ENCODE assay signal across 8 mouse cellular contexts in the genomic region with DNA sequence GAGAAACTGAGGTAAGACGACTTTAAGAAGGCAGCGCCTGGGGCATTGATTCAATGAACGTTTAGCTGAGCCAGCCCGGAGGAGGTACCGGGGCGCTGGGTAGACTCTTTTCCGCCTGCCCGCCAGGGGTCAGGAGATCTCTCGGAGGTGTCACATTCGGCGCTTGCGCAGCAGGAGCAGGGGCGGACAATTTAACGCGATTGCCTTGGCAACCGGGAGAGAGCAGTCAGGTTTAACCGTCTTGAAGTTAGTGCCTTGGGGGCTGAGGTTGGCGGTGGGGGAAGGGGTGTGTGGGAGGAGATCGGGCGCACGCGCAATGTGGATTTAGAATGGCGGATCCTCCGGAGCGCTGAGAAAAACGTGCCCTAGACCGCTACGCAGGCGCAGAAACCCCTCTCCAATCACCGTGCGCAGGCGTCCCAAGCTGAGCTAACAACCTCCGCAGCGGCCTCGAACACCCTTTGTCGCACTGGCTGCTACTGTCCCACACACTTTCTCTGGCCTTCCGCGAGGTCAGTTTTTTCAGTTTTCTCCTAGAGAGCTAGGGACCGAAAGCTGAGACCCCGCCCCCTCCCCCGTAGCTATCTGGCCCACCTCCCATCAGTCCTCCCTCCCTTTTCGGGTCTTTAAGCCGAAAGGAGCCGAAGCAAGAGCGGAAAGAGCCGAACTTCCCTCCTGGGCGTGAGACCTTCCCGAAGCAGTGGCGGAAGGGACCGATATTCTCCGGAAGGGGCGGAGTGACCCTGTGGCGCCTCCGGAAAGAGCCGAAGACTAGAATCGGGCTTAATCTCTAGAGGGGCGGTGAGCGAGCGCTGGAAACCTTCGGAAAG. TPM values are rescaled to one million over a fixed set of nuclear protein-coding genes. Genes with fewer than 3 reads are reported as not detected.
DNase-seq lines count a peak whose midpoint lies in the region; ATAC-seq lines count a peak whose summit lies in the region.

No protein-coding gene starts in this region.

- H3K4me1 ChIP-seq in hindbrain, embryonic 15.5 days (replicated peaks) = peaks cover 71% of the 10 kb centered on the region

- peak overlapping the region; percentile 84 for H3K4me2 ChIP-seq in hindbrain, embryonic 15.5 days

- H3K4me3 ChIP-seq in hindbrain, embryonic 15.5 days = peak overlapping the region; percentile 75

- H3K9ac ChIP-seq in hindbrain, embryonic 15.5 days = peak overlapping the region; percentile 72

- 0 out of 2 replicates have a peak, but pooled peaks cover 5% of the 10 kb centered on the region for H3K36me3 ChIP-seq in hindbrain, embryonic 15.5 days

- peak; percentile 98 for DNase-seq in T-cell, adult 2 months (ENCODE audit: low spot score)
- peak; percentile 99 to 100 for DNase-seq in cerebellum, postnatal 36 days
- DNase-seq in frontal cortex, postnatal 36 days (ENCODE audit: low spot score in 2 of 2) = peak; percentile 99
- DNase-seq in left cerebral cortex, adult 11 months (ENCODE audit: low spot score) = peak; percentile 96
- peak; percentile 97 to 99 for DNase-seq in lung, postnatal 4 days
- peak; percentile 96 for DNase-seq in retina, postnatal 7 days (ENCODE audit: low read depth, low spot score)
- peak; percentile 91 for DNase-seq in urinary bladder, adult 2 months (ENCODE audit: low spot score)

- peaks cover 5% of the 10 kb centered on the region; the same call in 1 of the 2 replicates for H3K27me3 ChIP-seq in hindbrain, embryonic 15.5 days

- under 1% methylated on average over 60 of the region's 60 CpGs for WGBS in hindbrain, embryonic 15.5 days

- H3K27ac ChIP-seq in hindbrain, embryonic 15.5 days (replicated peaks) = peak overlapping the region; percentile 96

- peak; percentile 87 for ATAC-seq in hindbrain, embryonic 15.5 days (ENCODE audit: low FRiP score, low read depth)

- H3K9me3 ChIP-seq in hindbrain, embryonic 15.5 days = no peaks in the 10 kb centered on the region

RNA-seq across cellular contexts. Expression of gene U2af2, which starts 0.8 kb away (rescaled TPM):
- polyA plus RNA-seq in hindbrain, embryonic 15.5 days (2015; fragmentation: Nextera tagmentation; extraction: Ambion mirVana) = 99.8 and 101 TPM in 2 replicates
- polyA plus RNA-seq in urinary bladder, adult 2 months (2012; rRNA removed) = 160 and 166 TPM in 2 replicates

RNA-seq across cellular contexts. Expression of gene Zfp580, which starts 9.8 kb away (rescaled TPM):
- 90.6 and 113 TPM in 2 replicates for polyA plus RNA-seq in hindbrain, embryonic 15.5 days (2015; fragmentation: Nextera tagmentation; extraction: Ambion mirVana)
- polyA plus RNA-seq in urinary bladder, adult 2 months (2012; rRNA removed) = 12.1 and 19.8 TPM in 2 replicates

RNA-seq across cellular contexts. Expression of gene Epn1, which starts 18.9 kb away (rescaled TPM):
- polyA plus RNA-seq in hindbrain, embryonic 15.5 days (2015; fragmentation: Nextera tagmentation; extraction: Ambion mirVana) = 105 and 118 TPM in 2 replicates
- polyA plus RNA-seq in urinary bladder, adult 2 months (2012; rRNA removed) = 82.8 and 93.1 TPM in 2 replicates

RNA-seq across cellular contexts. Expression of gene Zfp784, which starts 22.9 kb away (rescaled TPM):
- polyA plus RNA-seq in hindbrain, embryonic 15.5 days (2015; fragmentation: Nextera tagmentation; extraction: Ambion mirVana) = 7.8 and 9.3 TPM in 2 replicates
- polyA plus RNA-seq in urinary bladder, adult 2 months (2012; rRNA removed) = 9.5 and 9.6 TPM in 2 replicates

RNA-seq across cellular contexts. Expression of gene 4632433K11Rik, which starts 27.2 kb away (rescaled TPM):
- not detected in 2 replicates for polyA plus RNA-seq in hindbrain, embryonic 15.5 days (2015; fragmentation: Nextera tagmentation; extraction: Ambion mirVana)
- polyA plus RNA-seq in urinary bladder, adult 2 months (2012; rRNA removed) = not detected in 2 replicates

Comparison
In these comparisons a context has a peak if more than half of its experiments do, and no peak if none do; other contexts are left out.
1. Peak in every context shown above with its lines: DNase-seq, ATAC-seq, H3K4me3 ChIP-seq and H3K27ac ChIP-seq.